Mouse (Mus musculus) MEL (cell line): ENCODE measurements around the gene Notum. TPM values are rescaled to one million over a fixed set of nuclear protein-coding genes. Genes with fewer than 3 reads are reported as not detected.

ENCODE experiments used
- DNase-seq: peaks from one replicate; pipeline ENCODE4 v3.0.0; 2011; ENCODE audit warnings: low read depth, low spot score
- H3K27ac ChIP-seq: 2 replicates; pipeline ENCODE4 v1.5.1; 2012; ENCODE audit warnings: low read depth, mild to moderate bottlenecking, control low read depth, low read length, moderate library complexity; ENCODE audit not compliant: control insufficient read depth
- H3K27me3 ChIP-seq, 2 experiments: fragments of 150-350 bp in 1 of 2; sonication (generic) in 1 of 2; 2 replicates each; pipeline ENCODE4 v1.6.1; 2012; ENCODE audit warnings: low read length in 2 of 2, mild to moderate bottlenecking in 2 of 2, improper control_type of control experiment in 1 of 2, moderate library complexity in 1 of 2; ENCODE audit not compliant: insufficient read depth in 2 of 2, control insufficient read depth in 1 of 2
- H3K36me3 ChIP-seq, 2 experiments: 2 replicates each; pipeline ENCODE4 v1.6.1; 2012 to 2014; ENCODE audit warnings: low read length in 2 of 2, improper control_type of control experiment in 1 of 2, inconsistent platforms in 1 of 2, mild to moderate bottlenecking in 1 of 2; ENCODE audit not compliant: insufficient read depth in 2 of 2, control insufficient read depth in 1 of 2
- H3K4me1 ChIP-seq, 2 experiments: fragments of 150-350 bp in 1 of 2; sonication (generic) in 1 of 2; 2 replicates each; pipeline ENCODE4 v1.6.1; 2012; ENCODE audit warnings: low read length in 2 of 2, improper control_type of control experiment in 1 of 2, mild to moderate bottlenecking in 1 of 2; ENCODE audit not compliant: insufficient read depth in 2 of 2, control insufficient read depth in 1 of 2
- H3K4me3 ChIP-seq, 2 experiments: fragments of 150-350 bp in 1 of 2; sonication (generic) in 1 of 2; 2 replicates each; pipeline ENCODE4 v1.5.1; 2012; ENCODE audit warnings: low read depth in 2 of 2, low read length in 2 of 2, mild to moderate bottlenecking in 2 of 2, moderate library complexity in 2 of 2, control low read depth in 1 of 2, improper control_type of control experiment in 1 of 2; ENCODE audit not compliant: control insufficient read depth in 1 of 2, insufficient read depth in 1 of 2
- H3K79me2 ChIP-seq: 2 replicates; pipeline ENCODE4 v1.6.1; 2012; ENCODE audit warnings: mild to moderate bottlenecking, low read length, moderate library complexity; ENCODE audit not compliant: control insufficient read depth, poor library complexity, insufficient read depth
- H3K9ac ChIP-seq: 2 replicates; pipeline ENCODE4 v1.6.1; 2012; ENCODE audit warnings: low read depth, mild to moderate bottlenecking, control low read depth, low read length, moderate library complexity; ENCODE audit not compliant: control insufficient read depth, poor library complexity, severe bottlenecking
- H3K9me3 ChIP-seq: fragments of 150-350 bp; sonication (generic); replicated peaks from 2 replicates; pipeline ENCODE4 v1.6.1; 2012; ENCODE audit warnings: mild to moderate bottlenecking, low read length, improper control_type of control experiment, moderate library complexity; ENCODE audit not compliant: insufficient read depth
- CTCF ChIP-seq, 3 experiments: IDR thresholded peaks in 2 of 3; conservative IDR thresholded peaks in 1 of 3; 2 replicates each; pipeline ENCODE4 v1.5.1; 2011 to 2012; ENCODE audit warnings: low read length in 3 of 3, low read depth in 2 of 3, mild to moderate bottlenecking in 2 of 3, improper control_type of control experiment in 1 of 3, inconsistent platforms in 1 of 3, mixed read lengths in 1 of 3, moderate library complexity in 1 of 3; ENCODE audit not compliant: control insufficient read depth in 1 of 3, insufficient read depth in 1 of 3, poor library complexity in 1 of 3, severe bottlenecking in 1 of 3
- E2F4 ChIP-seq: IDR thresholded peaks from 2 replicates; pipeline ENCODE4 v1.6.1; 2011; ENCODE audit warnings: low read depth, low read length, improper control_type of control experiment, borderline replicate concordance
- EP300 ChIP-seq, 2 experiments: IDR thresholded peaks; 2 replicates each; pipeline ENCODE4 v1.6.1; 2011; ENCODE audit warnings: improper control_type of control experiment in 2 of 2, low read length in 2 of 2, low read depth in 1 of 2, mild to moderate bottlenecking in 1 of 2
- GATA1 ChIP-seq: IDR thresholded peaks from 2 replicates; pipeline ENCODE4 v1.6.1; 2011; ENCODE audit warnings: low read depth, low read length, improper control_type of control experiment
- HCFC1 ChIP-seq: IDR thresholded peaks from 2 replicates; pipeline ENCODE4 v1.6.1; 2012; ENCODE audit warnings: low read depth, mild to moderate bottlenecking, inconsistent platforms, low read length, improper control_type of control experiment, moderate library complexity
- JUND ChIP-seq: IDR thresholded peaks from 2 replicates; pipeline ENCODE4 v1.6.1; 2011; ENCODE audit warnings: low read depth, mild to moderate bottlenecking, improper control_type of control experiment, low read length
- KAT2A ChIP-seq: conservative IDR thresholded peaks from 2 replicates; pipeline ENCODE4 v1.6.1; 2012; ENCODE audit warnings: low read depth, low read length, improper control_type of control experiment, inconsistent platforms
- MAFK ChIP-seq: IDR thresholded peaks from 2 replicates; pipeline ENCODE4 v1.6.1; 2011; ENCODE audit warnings: low read depth, mild to moderate bottlenecking, low read length, improper control_type of control experiment, borderline replicate concordance
- MAX ChIP-seq: IDR thresholded peaks from 2 replicates; pipeline ENCODE4 v1.6.1; 2011; ENCODE audit warnings: low read length, improper control_type of control experiment
- MAZ ChIP-seq: IDR thresholded peaks from 2 replicates; pipeline ENCODE4 v1.6.1; 2012; ENCODE audit warnings: low read depth, mild to moderate bottlenecking, inconsistent platforms, low read length, improper control_type of control experiment
- MYB ChIP-seq: IDR thresholded peaks from 2 replicates; pipeline ENCODE4 v1.6.1; 2011; ENCODE audit warnings: mild to moderate bottlenecking, low read depth, low read length, improper control_type of control experiment
- NRF1 ChIP-seq: IDR thresholded peaks from 2 replicates; pipeline ENCODE4 v1.6.1; 2014; ENCODE audit warnings: low read depth, mild to moderate bottlenecking, inconsistent platforms, low read length, improper control_type of control experiment, moderate library complexity; ENCODE audit not compliant: poor library complexity, insufficient read depth, severe bottlenecking
- POLR2A ChIP-seq, 2 experiments: IDR thresholded peaks; 2 replicates each; pipeline ENCODE4 v1.6.1; 2011 to 2012; ENCODE audit warnings: low read length in 2 of 2, mild to moderate bottlenecking in 2 of 2, control low read depth in 1 of 2, improper control_type of control experiment in 1 of 2, low read depth in 1 of 2, moderate library complexity in 1 of 2; ENCODE audit not compliant: control insufficient read depth in 1 of 2, insufficient read depth in 1 of 2, poor library complexity in 1 of 2
- POLR2AphosphoS5 ChIP-seq: IDR thresholded peaks from 2 replicates; pipeline ENCODE4 v1.6.1; 2012; ENCODE audit warnings: low read depth, borderline replicate concordance, mild to moderate bottlenecking, inconsistent platforms, low read length, moderate library complexity, mixed read lengths
- RAD21 ChIP-seq: IDR thresholded peaks from 2 replicates; pipeline ENCODE4 v1.6.1; 2011; ENCODE audit warnings: mild to moderate bottlenecking, low read depth, low read length, improper control_type of control experiment
- RCOR1 ChIP-seq: IDR thresholded peaks from 2 replicates; pipeline ENCODE4 v1.6.1; 2012; ENCODE audit warnings: low read depth, mild to moderate bottlenecking, inconsistent platforms, low read length, improper control_type of control experiment
- SIN3A ChIP-seq: IDR thresholded peaks from 2 replicates; pipeline ENCODE4 v1.6.1; 2012; ENCODE audit warnings: low read length, improper control_type of control experiment, inconsistent platforms
- SMC3 ChIP-seq: IDR thresholded peaks from 2 replicates; pipeline ENCODE4 v1.6.1; 2011; ENCODE audit warnings: low read depth, low read length, improper control_type of control experiment
- TAL1 ChIP-seq: IDR thresholded peaks from 2 replicates; pipeline ENCODE4 v1.6.1; 2012; ENCODE audit warnings: mild to moderate bottlenecking, inconsistent platforms, low read length, moderate library complexity, mixed read lengths
- TBP ChIP-seq: IDR thresholded peaks from 2 replicates; pipeline ENCODE4 v1.8.0; 2011; ENCODE audit warnings: low read depth, low read length, improper control_type of control experiment
- TCF12 ChIP-seq: IDR thresholded peaks from 2 replicates; pipeline ENCODE4 v1.6.1; 2014; ENCODE audit warnings: low read depth, mild to moderate bottlenecking, inconsistent platforms, low read length, improper control_type of control experiment, moderate library complexity
- UBTF ChIP-seq: IDR thresholded peaks from 2 replicates; pipeline ENCODE4 v1.6.1; 2012; ENCODE audit warnings: low read depth, mild to moderate bottlenecking, inconsistent platforms, low read length, improper control_type of control experiment, moderate library complexity, borderline replicate concordance; ENCODE audit not compliant: insufficient read depth
- ZC3H11A ChIP-seq: IDR thresholded peaks from 2 replicates; pipeline ENCODE4 v1.6.1; 2012; ENCODE audit warnings: low read depth, mild to moderate bottlenecking, inconsistent platforms, low read length, improper control_type of control experiment
- ZMIZ1 ChIP-seq: IDR thresholded peaks from 2 replicates; pipeline ENCODE4 v1.6.1; 2012; ENCODE audit warnings: low read depth, mild to moderate bottlenecking, inconsistent platforms, low read length, improper control_type of control experiment, moderate library complexity
- ZNF384 ChIP-seq: IDR thresholded peaks from 2 replicates; pipeline ENCODE4 v1.6.1; 2012; ENCODE audit warnings: low read depth, mild to moderate bottlenecking, inconsistent platforms, low read length, improper control_type of control experiment
- polyA plus RNA-seq, 2 experiments: library from polyadenylated mRNA; stranded (reverse) in 1 of 2; unstranded in 1 of 2; fragments of >175 nt in 1 of 2; fragments of >200 nt in 1 of 2; gene quantifications; 2 replicates each; pipeline versions ENCODE4 v1.2.1 to v1.2.4; 2012; ENCODE audit warnings: low replicate concordance in 2 of 2, low read depth in 1 of 2; ENCODE audit not compliant: insufficient read length in 2 of 2, insufficient read depth in 1 of 2, missing spikeins in 1 of 2
- total RNA-seq: library from RNA; depleted of rRNA; stranded (reverse); fragments of 300-350 nt; gene quantifications from 2 replicates; pipeline ENCODE4 v1.2.3, GENCODE M21; 2012

Notum gene
- total and polyA plus RNA-seq, 3 experiments: not detected

DNA sequence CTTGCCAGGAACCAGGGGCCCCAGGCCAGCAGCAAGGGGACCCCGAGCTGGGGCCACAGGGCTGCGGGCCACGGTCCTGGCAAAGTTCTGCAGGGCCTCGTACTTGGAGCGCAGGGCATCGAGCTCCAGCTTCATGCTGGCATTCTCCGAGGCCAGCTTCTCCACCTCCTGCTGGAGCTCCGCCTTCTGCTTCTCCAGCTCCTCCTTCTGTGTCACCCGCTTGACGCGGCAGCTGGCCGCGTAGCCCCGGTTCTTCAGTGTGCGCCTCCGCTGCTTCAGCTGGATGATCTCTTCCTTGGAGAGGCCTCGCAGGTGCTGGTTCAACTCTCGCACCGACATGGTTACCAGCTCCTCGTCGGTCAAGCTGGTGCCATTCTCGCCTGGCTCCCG, 31.6 kb downstream of the Notum start:
- Histone ChIP-seq H3K9ac (no peak overlapping the region), H3K27ac (no peak overlapping the region), H3K9me3 (no peaks in the 10 kb centered on the region), H3K27me3 (no peaks in the 10 kb centered on the region), H3K36me3 (peaks cover 3 to 31% of the 10 kb centered on the region in 2 experiments; a peak in 3 of 4 replicates), H3K79me2 (peaks cover 64% of the 10 kb centered on the region), H3K4me1 (peaks cover 19 to 41% of the 10 kb centered on the region in 2 experiments), H3K4me3 (no peak overlapping the region)
- TF ChIP-seq SMC3 (no peak), CTCF (IDR thresholded peaks at IDR 0.05 in 2 of 3, conservative IDR thresholded peaks at IDR 0.05 in 1 of 3; ENCODE audit: control insufficient read depth in 1 of 3, insufficient read depth in 1 of 3, low read depth in 2 of 3, low read length in 3 of 3, poor library complexity in 1 of 3, severe bottlenecking in 1 of 3) (no peak), MAFK (no peak), RAD21 (no peak), UBTF (no peak), MAZ (no peak), ZC3H11A (no peak), TAL1 (no peak), SIN3A (no peak), EP300 (IDR thresholded peaks at IDR 0.05; ENCODE audit: low read depth in 1 of 2, low read length in 2 of 2) (no peak)
- DNase-seq: peak; percentile 18

DNA sequence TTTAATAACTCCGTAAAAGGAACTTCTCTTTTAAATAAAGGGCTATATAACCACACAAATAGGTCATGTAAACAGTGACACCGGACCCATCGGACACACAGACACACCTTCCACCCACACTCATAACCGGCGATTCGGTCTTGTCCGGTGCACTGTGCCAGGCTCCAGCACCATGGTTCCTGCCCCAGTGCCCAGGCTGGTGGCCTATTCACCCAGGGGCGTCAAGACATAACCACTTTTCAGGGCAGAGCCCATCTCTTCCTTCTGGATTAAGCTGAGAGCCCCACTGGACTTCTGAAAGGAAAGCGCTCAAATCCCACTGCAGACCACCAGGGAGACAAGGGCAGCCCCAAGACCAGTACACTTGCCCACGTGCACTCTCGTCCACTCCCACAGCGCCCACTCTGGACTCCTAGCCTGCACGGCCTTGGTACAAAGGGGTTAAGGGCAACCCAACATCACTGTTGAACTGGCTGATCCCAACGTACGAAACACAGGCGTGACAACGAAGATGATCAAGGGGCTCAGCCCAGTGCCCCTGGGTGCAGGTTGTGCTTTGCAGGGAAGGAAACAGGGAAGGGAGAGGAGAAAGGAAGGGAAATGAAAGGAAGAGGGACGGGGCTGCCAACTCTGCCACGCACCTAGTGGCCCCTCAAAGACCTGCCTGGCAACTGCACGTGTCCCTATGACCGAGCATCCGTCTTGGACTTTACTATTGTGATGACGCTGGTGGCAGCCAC, 32.2 kb downstream of the Notum start:
- Histone ChIP-seq H3K4me3 (no peak overlapping the region), H3K4me1 (peaks cover 19 to 39% of the 10 kb centered on the region in 2 experiments), H3K9ac (no peak overlapping the region), H3K27me3 (no peaks in the 10 kb centered on the region), H3K27ac (no peak overlapping the region), H3K79me2 (peaks cover 65% of the 10 kb centered on the region), H3K9me3 (no peaks in the 10 kb centered on the region), H3K36me3 (peaks cover 3 to 32% of the 10 kb centered on the region in 2 experiments; a peak in 3 of 4 replicates)
- DNase-seq: no peak
- no peak for TF ChIP-seq ZNF384
- no peak for TF ChIP-seq TCF12
- TF ChIP-seq POLR2A (IDR thresholded peaks at IDR 0.05; ENCODE audit: control insufficient read depth in 1 of 2, insufficient read depth in 1 of 2, low read depth in 1 of 2, low read length in 2 of 2, poor library complexity in 1 of 2): no peak
- no peak for TF ChIP-seq E2F4
- no peak for TF ChIP-seq SMC3
- TF ChIP-seq TBP: no peak
- TF ChIP-seq ZMIZ1: no peak
- no peak for TF ChIP-seq JUND
- no peak for TF ChIP-seq MYB
- no peak for TF ChIP-seq UBTF
- TF ChIP-seq KAT2A: no peak
- no peak for TF ChIP-seq MAX
- no peak for TF ChIP-seq NRF1
- no peak for TF ChIP-seq RCOR1
- TF ChIP-seq POLR2AphosphoS5: no peak
- TF ChIP-seq SIN3A: no peak
- no peak for TF ChIP-seq HCFC1
- no peak for TF ChIP-seq GATA1
- no peak for TF ChIP-seq MAZ
